Mouse (Mus musculus) spleen, embryonic (tissue): ENCODE results near the gene Slc12a8.

Experiments
- CTCF ChIA-PET: fragments of 350-600 bp; sonication (Branson Sonifier 250); formaldehyde crosslinking; loops from one replicate; lab custom pipeline; 2022; lab: Charles Lee

The Slc12a8 gene

GRCm38 (mm10) chr16:33537499-33538225, 20.5 kb downstream of the Slc12a8 start:
- CTCF ChIA-PET = interaction anchor here (0.6 kb wide), 1 partner anchor 11 kb away, joined by 3 read pairs; no protein-coding TSS in a partner anchor

GRCm38 (mm10) chr16:33544346-33544745, 27.2 kb downstream of the Slc12a8 start:
- CTCF ChIA-PET = no interaction called here

GRCm38 (mm10) chr16:33545530-33545929, 28.4 kb downstream of the Slc12a8 start:
- CTCF ChIA-PET = interaction anchor here (0.6 kb wide), 1 partner anchor 158 kb away, joined by 5 read pairs; no protein-coding TSS in a partner anchor

- CTCF ChIA-PET = no interaction called here
These were observed 36.7 kb downstream of the Slc12a8 start for GRCm38 (mm10) chr16:33553689-33554342.

GRCm38 (mm10) chr16:33558121-33558520, 41.0 kb downstream of the Slc12a8 start:
- CTCF ChIA-PET = no interaction called here

GRCm38 (mm10) chr16:33560281-33560680, 43.2 kb downstream of the Slc12a8 start:
- CTCF ChIA-PET = interaction anchor here (0.6 kb wide), 1 partner anchor 224 kb away, joined by 25 read pairs; no protein-coding TSS in a partner anchor

- CTCF ChIA-PET = no interaction called here
These were observed 44.3 kb downstream of the Slc12a8 start for GRCm38 (mm10) chr16:33561308-33562009.

- CTCF ChIA-PET = no interaction called here
These were observed 45.9 kb downstream of the Slc12a8 start for GRCm38 (mm10) chr16:33562874-33563537.

GRCm38 (mm10) chr16:33563538-33564013, 46.4 kb downstream of the Slc12a8 start:
- CTCF ChIA-PET = no interaction called here

- CTCF ChIA-PET = no interaction called here
These were observed 49.3 kb downstream of the Slc12a8 start for GRCm38 (mm10) chr16:33566467-33566866.

- CTCF ChIA-PET = no interaction called here
These were observed 50.6 kb downstream of the Slc12a8 start for GRCm38 (mm10) chr16:33567736-33568135.

- CTCF ChIA-PET = no interaction called here
These were observed 51.3 kb downstream of the Slc12a8 start for GRCm38 (mm10) chr16:33568269-33569016.

GRCm38 (mm10) chr16:33572646-33573045, 55.5 kb downstream of the Slc12a8 start:
- CTCF ChIA-PET = no interaction called here

- CTCF ChIA-PET = interaction anchor here (0.5 kb wide), 1 partner anchor 113 kb away, joined by 3 read pairs; no protein-coding TSS in a partner anchor
These were observed 56.6 kb downstream of the Slc12a8 start for GRCm38 (mm10) chr16:33573703-33574102.

- CTCF ChIA-PET = no interaction called here
These were observed 58.6 kb downstream of the Slc12a8 start for GRCm38 (mm10) chr16:33575728-33576127.

GRCm38 (mm10) chr16:33576271-33577189, 59.4 kb downstream of the Slc12a8 start:
- CTCF ChIA-PET = no interaction called here

GRCm38 (mm10) chr16:33578462-33578861, 61.3 kb downstream of the Slc12a8 start:
- CTCF ChIA-PET = no interaction called here

GRCm38 (mm10) chr16:33580331-33580730, 63.2 kb downstream of the Slc12a8 start:
- CTCF ChIA-PET = no interaction called here

- CTCF ChIA-PET = no interaction called here
These were observed 63.7 kb downstream of the Slc12a8 start for GRCm38 (mm10) chr16:33580736-33581241.
